Mouse (Mus musculus): ENCODE data around the gene Miga1.

GRCm38 (mm10) chr3:152333641-152334040 lies 6.6 kb downstream of the Miga1 start:
- TF ChIP-seq CTCF (IDR thresholded peaks at IDR 0.05; ENCODE audit: extremely low read depth, insufficient read length, insufficient replicate concordance, low read depth, low read length): no peak
- TF ChIP-seq POLR2A (IDR thresholded peaks at IDR 0.05; ENCODE audit: low read depth, low read length): no peak
